Mouse (Mus musculus): ENCODE results near the gene Lyve1. TPM values are rescaled to one million over a fixed set of nuclear protein-coding genes. Genes with fewer than 3 reads are reported as not detected.

Lyve1 gene
- total and polyA plus RNA-seq, 3 experiments: 0.11 TPM; not detected in 2

- Histone ChIP-seq H3K36me3 (replicated peaks) (peaks cover 11% of the 10 kb centered on the region), H3K4me3 (ENCODE audit: low read depth, low read length) (peak within 1 kb of the TSS; percentile 88), H3K4me1 (ENCODE audit: insufficient read depth, low read depth, low read length) (peaks cover 26% of the 10 kb centered on the region), H3K9me3 (replicated peaks) (no peaks in the 10 kb centered on the region), H3K27me3 (ENCODE audit: insufficient read depth, low read length) (peaks cover 8% of the 10 kb centered on the region; the same call in 1 of the 2 replicates)
- TF ChIP-seq TAL1 (conservative IDR thresholded peaks at IDR 0.05; ENCODE audit: low read depth, low read length): no peak
- no peak for TF ChIP-seq GATA1 (IDR thresholded peaks at IDR 0.05; ENCODE audit: borderline replicate concordance, low read length)
- TF ChIP-seq CTCF (IDR thresholded peaks at IDR 0.05; ENCODE audit: low read depth, low read length): no peak
- TF ChIP-seq POLR2AphosphoS5 (IDR thresholded peaks at IDR 0.05; ENCODE audit: insufficient replicate concordance, low read depth, low read length): no peak
- TF ChIP-seq GATA2 (IDR thresholded peaks at IDR 0.05; ENCODE audit: borderline replicate concordance, low read depth, low read length): no peak
- peak; percentile 84 for DNase-seq (ENCODE audit: low spot score)
- peak; percentile 59 for ATAC-seq (ENCODE audit: extremely low read depth, insufficient number of reproducible peaks, low FRiP score, poor library complexity, severe bottlenecking)
Measured at GRCm38 (mm10) chr7:110843916-110844874, 18.8 kb downstream of the Lyve1 start, which contains the start of gene Rnf141. TSS of gene Rnf141 (minus strand) at chr7:110844457.

- no peaks in the 10 kb centered on the region for H3K27me3 ChIP-seq (ENCODE audit: insufficient read depth, low read length)
- 0 out of 2 replicates have a peak, but pooled peaks have one; percentile 45 for ATAC-seq (ENCODE audit: extremely low read depth, insufficient number of reproducible peaks, low FRiP score, poor library complexity, severe bottlenecking)
- H3K9me3 ChIP-seq (replicated peaks): no peaks in the 10 kb centered on the region
- peaks cover 27% of the 10 kb centered on the region for H3K36me3 ChIP-seq (replicated peaks)
- DNase-seq (ENCODE audit: low spot score): no peak
- no peak overlapping the region for H3K4me3 ChIP-seq (ENCODE audit: low read depth, low read length)
- TF ChIP-seq GATA2 (IDR thresholded peaks at IDR 0.05; ENCODE audit: borderline replicate concordance, low read depth, low read length) (no peak), GATA1 (IDR thresholded peaks at IDR 0.05; ENCODE audit: borderline replicate concordance, low read length) (no peak), CTCF (IDR thresholded peaks at IDR 0.05; ENCODE audit: low read depth, low read length) (no peak), TAL1 (conservative IDR thresholded peaks at IDR 0.05; ENCODE audit: low read depth, low read length) (no peak), POLR2AphosphoS5 (IDR thresholded peaks at IDR 0.05; ENCODE audit: insufficient replicate concordance, low read depth, low read length) (no peak)
- H3K4me1 ChIP-seq (ENCODE audit: insufficient read depth, low read depth, low read length): peaks cover 26% of the 10 kb centered on the region
Measured at GRCm38 (mm10) chr7:110840332-110840731, 22.7 kb downstream of the Lyve1 start.

DNA sequence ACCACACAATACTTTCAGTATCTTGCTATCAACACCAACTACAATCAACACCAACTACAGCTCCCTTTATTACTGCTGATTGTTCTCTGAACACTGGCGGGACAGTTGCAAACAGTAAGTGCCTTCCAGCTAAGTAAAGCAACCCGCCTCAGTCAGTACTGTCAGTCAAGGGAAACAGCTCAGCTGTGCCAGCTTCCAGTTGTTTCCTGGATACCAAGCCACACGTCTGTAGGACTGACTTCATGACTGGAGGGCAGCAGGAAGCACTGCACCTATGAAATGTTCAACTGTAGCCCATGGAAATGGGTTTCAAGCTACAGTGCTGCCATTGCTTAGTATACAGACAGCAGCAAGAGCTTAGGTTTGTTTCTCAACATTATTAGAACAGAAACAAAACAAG is 28.5 kb downstream of the Lyve1 start:
- Histone ChIP-seq H3K9me3 (replicated peaks) (no peaks in the 10 kb centered on the region), H3K36me3 (replicated peaks) (peaks cover 57% of the 10 kb centered on the region), H3K4me1 (ENCODE audit: insufficient read depth, low read depth, low read length) (no peaks in the 10 kb centered on the region), H3K4me3 (ENCODE audit: low read depth, low read length) (no peak overlapping the region), H3K27me3 (ENCODE audit: insufficient read depth, low read length) (no peaks in the 10 kb centered on the region)
- no peak for ATAC-seq (ENCODE audit: extremely low read depth, insufficient number of reproducible peaks, low FRiP score, poor library complexity, severe bottlenecking)
- DNase-seq (ENCODE audit: low spot score): no peak
- no peak for TF ChIP-seq CTCF (IDR thresholded peaks at IDR 0.05; ENCODE audit: low read depth, low read length)
- no peak for TF ChIP-seq TAL1 (conservative IDR thresholded peaks at IDR 0.05; ENCODE audit: low read depth, low read length)
- no peak for TF ChIP-seq GATA1 (IDR thresholded peaks at IDR 0.05; ENCODE audit: borderline replicate concordance, low read length)

DNA sequence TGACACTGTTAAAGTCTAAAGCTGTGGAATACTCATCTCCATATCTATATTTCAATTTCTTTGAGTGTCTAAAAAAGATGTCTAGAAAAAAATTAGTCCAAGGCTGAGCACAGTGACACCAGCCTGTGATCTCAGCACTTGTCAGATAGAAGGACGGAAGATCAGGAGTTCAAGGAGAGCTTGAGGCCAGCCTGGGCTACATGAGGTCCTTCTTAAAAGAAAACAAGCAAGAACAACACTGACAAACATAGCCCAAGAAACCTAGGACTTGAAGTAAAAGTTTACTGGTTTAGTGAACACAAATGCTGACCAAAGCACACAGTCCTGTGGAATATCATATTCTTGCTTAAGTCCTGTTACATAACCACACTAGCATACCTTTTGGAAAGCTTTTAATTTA is 29.0 kb downstream of the Lyve1 start:
- no peak for TF ChIP-seq POLR2AphosphoS5 (IDR thresholded peaks at IDR 0.05; ENCODE audit: insufficient replicate concordance, low read depth, low read length)
- TF ChIP-seq TAL1 (conservative IDR thresholded peaks at IDR 0.05; ENCODE audit: low read depth, low read length): no peak
- TF ChIP-seq CTCF (IDR thresholded peaks at IDR 0.05; ENCODE audit: low read depth, low read length): no peak
- TF ChIP-seq GATA2 (IDR thresholded peaks at IDR 0.05; ENCODE audit: borderline replicate concordance, low read depth, low read length): no peak
- no peak for TF ChIP-seq GATA1 (IDR thresholded peaks at IDR 0.05; ENCODE audit: borderline replicate concordance, low read length)
- peaks cover 62% of the 10 kb centered on the region for H3K36me3 ChIP-seq (replicated peaks)
- ATAC-seq (ENCODE audit: extremely low read depth, insufficient number of reproducible peaks, low FRiP score, poor library complexity, severe bottlenecking) (no peak), DNase-seq (ENCODE audit: low spot score) (no peak)
- H3K27me3 ChIP-seq (ENCODE audit: insufficient read depth, low read length): no peaks in the 10 kb centered on the region
- H3K4me1 ChIP-seq (ENCODE audit: insufficient read depth, low read depth, low read length): no peaks in the 10 kb centered on the region
- H3K4me3 ChIP-seq (ENCODE audit: low read depth, low read length): no peak overlapping the region
- no peaks in the 10 kb centered on the region for H3K9me3 ChIP-seq (replicated peaks)

DNA sequence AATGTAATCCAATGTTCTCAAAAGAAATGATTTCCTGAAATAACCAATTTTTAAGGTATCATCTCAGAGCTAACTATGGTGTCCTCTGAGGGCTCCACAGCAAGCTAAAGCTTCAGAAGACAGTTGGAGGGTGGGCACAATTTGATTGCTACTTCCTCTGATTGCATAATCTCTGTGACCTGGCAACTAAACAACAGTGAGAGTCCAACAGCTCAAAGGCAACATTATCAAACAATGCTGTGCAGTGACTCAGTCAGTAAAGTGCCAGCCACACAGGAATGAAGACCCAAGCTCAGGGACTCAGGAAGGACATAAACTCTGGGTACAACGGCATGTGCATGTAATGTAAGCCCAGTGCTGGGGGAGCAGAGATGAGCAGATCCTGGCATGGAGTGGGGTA is 30.0 kb downstream of the Lyve1 start:
- Histone ChIP-seq H3K36me3 (replicated peaks) (peaks cover 71% of the 10 kb centered on the region), H3K9me3 (replicated peaks) (no peaks in the 10 kb centered on the region), H3K4me1 (ENCODE audit: insufficient read depth, low read depth, low read length) (no peaks in the 10 kb centered on the region), H3K27me3 (ENCODE audit: insufficient read depth, low read length) (no peaks in the 10 kb centered on the region), H3K4me3 (ENCODE audit: low read depth, low read length) (no peak overlapping the region)
- DNase-seq (ENCODE audit: low spot score) (no peak), ATAC-seq (ENCODE audit: extremely low read depth, insufficient number of reproducible peaks, low FRiP score, poor library complexity, severe bottlenecking) (no peak)
- TF ChIP-seq TAL1 (conservative IDR thresholded peaks at IDR 0.05; ENCODE audit: low read depth, low read length) (no peak), POLR2AphosphoS5 (IDR thresholded peaks at IDR 0.05; ENCODE audit: insufficient replicate concordance, low read depth, low read length) (no peak), GATA1 (IDR thresholded peaks at IDR 0.05; ENCODE audit: borderline replicate concordance, low read length) (no peak), GATA2 (IDR thresholded peaks at IDR 0.05; ENCODE audit: borderline replicate concordance, low read depth, low read length) (no peak), CTCF (IDR thresholded peaks at IDR 0.05; ENCODE audit: low read depth, low read length) (no peak)
